Mouse (Mus musculus): Measurements from ENCODE around the gene Cenpf. TPM values are rescaled to one million over a fixed set of nuclear protein-coding genes. Genes with fewer than 3 reads are reported as not detected.

Cenpf gene
- total RNA-seq, 1 experiment from 2014 or later, result 0.23 TPM

Other genes starting within 250 kb of the Cenpf start
- gene Ptpn14, start 40.2 kb upstream of the Cenpf start, total RNA-seq (2017), result 1.3 and 1.5 TPM in 2 replicates
- gene Smyd2, start 234.3 kb upstream of the Cenpf start, total RNA-seq (2017), result 3.0 and 3.6 TPM in 2 replicates

Measured in neutrophil, adult 5-6 weeks (primary cell).